Mouse (Mus musculus): ENCODE measurements at regions not wholly inside any gene's neighbourhood (a gene's known extent, or its start where the extent isn't known, plus 50 kb on each side); places are given as distances from the start of the nearest gene placed in this dataset.

DNA sequence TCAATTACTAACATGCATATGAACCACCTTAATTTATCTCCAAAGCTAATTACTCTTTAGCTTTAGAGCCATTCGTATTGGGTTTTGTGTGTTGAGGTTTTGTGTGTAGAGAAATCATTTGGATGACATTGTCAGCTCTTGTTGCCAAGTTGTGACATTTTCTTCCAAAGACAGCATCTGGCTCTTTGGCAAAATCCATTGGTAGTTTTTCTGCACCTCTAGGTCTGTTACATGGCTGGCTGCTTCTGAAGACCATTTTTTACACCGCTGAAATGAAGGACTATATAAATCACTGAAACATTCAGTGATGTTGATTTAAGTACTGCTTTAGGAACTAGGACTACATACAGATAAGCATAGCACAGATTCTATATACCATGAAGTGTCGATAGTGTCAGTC lies 2426.6 kb downstream of the Pcdh9 start:
- TF ChIP-seq CTCF (IDR thresholded peaks at IDR 0.05; ENCODE audit: low read depth, low read length) (no peak), POLR2A (IDR thresholded peaks at IDR 0.05; ENCODE audit: insufficient read depth, low read length) (no peak)

Data from ES-Bruce4 (cell line).